Mouse (Mus musculus): ENCODE measurements around the gene Lig3.

DNA sequence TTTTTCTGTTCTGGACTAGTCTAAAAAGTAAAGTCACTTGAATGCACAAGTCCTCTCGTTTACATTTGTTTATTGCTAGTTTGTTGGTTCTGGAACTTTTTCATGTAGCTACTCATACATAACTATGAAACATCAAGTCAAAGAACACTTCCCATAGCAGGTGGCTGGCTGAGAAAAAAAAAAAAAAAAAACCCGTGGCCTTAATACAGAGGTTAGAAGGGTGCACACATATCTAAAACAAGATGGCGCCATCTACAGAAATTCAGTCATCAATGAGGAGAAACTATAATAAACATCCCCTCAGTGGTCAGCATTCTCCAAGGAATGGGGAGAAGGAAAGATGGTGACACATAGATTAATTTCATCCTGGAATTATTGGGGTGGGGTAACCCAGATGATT is 26.5 kb downstream of the Lig3 start:
- TF ChIP-seq CTCF (IDR thresholded peaks at IDR 0.05; ENCODE audit: low read depth, low read length) = no peak
- TF ChIP-seq POLR2A (IDR thresholded peaks at IDR 0.05; ENCODE audit: insufficient read depth, low read length) = no peak
- TF ChIP-seq EP300 (IDR thresholded peaks at IDR 0.05; ENCODE audit: insufficient read depth, low read depth, low read length) = no peak

All from ES-Bruce4 (cell line).